Mouse (Mus musculus) induced T-regulatory cell, adult 2 months (primary cell): ENCODE results near the gene Vmn1r128.
"Not testable (repeated sequence)": the region's sequence is repeated elsewhere in the genome, so short reads cannot be mapped to it uniquely, and the experiment has no call there.

Experiments
- DNase-seq: peaks from one replicate; pipeline ENCODE4 v3.0.0-alpha.2; 2012; ENCODE audit warnings: low read depth

The Vmn1r128 gene

DNA sequence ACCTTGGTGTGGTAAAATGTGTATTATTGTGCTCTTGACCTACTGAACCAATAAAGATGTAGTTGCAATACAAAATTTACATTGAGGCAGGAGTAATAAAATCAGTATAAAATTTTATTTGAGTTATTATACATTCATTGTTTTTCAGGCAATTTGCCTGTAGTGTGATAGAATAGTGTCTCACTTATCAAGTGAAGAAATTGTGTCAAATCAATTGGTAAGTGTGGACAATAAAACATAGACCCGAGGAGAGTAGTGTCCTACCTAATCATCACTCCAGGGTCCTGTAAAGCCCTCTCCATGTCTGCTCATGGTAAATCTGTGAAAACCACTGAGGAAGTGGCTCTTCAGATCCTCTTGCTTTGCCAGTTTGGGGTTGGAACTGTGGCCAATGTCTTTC, at the start of gene Vmn1r128:
Gene Vmn1r128 (plus strand): TSS at position 301 of the 400 bp plus-strand sequence.
- DNase-seq: not testable (repeated sequence)

DNA sequence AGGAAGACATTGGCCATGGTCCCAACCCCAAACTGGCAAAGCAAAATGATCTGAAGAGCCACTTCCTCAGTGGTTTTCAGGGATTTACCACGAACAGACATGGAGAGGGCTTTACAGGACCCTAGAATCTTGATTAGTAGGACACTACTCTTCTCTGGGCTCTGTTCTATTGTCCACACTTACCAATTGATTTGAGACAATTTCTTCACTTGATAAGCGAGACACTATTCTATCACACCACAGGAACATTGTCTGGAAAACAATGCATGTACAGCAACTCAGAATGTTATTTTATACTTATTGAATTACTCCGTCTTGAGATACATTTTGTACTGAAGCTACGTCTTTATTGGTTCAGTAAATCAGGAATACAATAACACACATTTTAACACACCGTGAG, 47.8 kb upstream of the Vmn1r128 start, which contains the start of gene Vmn1r126:
Gene Vmn1r126 (minus strand): TSS at position 101 of the 400 bp plus-strand sequence.
- DNase-seq: not testable (repeated sequence)

DNA sequence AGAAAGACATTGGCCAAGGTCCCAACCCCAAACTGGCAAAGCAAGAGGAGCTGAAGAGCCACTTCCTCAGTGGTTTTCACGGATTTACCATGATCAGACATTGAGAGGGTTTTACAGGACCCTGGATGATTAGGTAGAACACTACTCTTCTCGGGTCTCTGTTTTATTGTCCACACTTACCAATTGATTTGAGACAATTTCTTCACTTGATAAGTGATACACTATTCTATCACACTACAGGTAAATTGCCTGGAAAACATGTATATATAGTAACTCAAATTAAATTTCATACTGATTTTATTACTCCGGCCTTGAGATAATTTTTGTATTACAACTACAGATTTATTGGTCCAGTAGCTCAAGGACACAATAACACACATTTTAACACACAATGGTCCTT, 29.4 kb upstream of the Vmn1r128 start, which contains the start of gene Vmn1r127:
Gene Vmn1r127 (minus strand): TSS at position 101 of the 400 bp plus-strand sequence.
- DNase-seq: not testable (repeated sequence)

DNA sequence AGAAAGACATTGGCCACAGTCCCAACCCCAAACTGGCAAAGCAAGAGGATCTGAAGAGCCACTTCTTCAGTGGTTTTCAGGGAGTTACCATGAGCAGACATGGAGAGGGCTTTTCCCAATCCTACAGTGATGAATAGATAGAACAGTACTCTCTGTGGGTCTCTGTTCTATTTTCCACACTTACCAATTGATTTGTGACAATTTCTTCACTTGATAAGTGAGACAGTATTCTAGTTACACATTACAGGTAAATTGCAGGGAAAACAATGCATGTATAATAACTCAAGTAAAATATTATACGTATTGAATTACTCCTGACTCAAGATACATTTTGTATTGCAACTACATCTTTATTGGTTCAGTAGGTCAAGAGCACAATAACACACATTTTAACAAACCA, 12.0 kb downstream of the Vmn1r128 start, which contains the start of gene Vmn1r129:
Gene Vmn1r129 (minus strand): TSS at position 101 of the 400 bp plus-strand sequence.
- not testable (repeated sequence) for DNase-seq
